Mouse (Mus musculus): ENCODE results near the gene Cog1.
A peak's percentile ranks its signal among the peaks of the same experiment; 100 is the strongest.

Cog1 gene

GRCm38 (mm10) chr11:113667704-113668103 is 18.7 kb downstream of the Cog1 start:
- no peak for DNase-seq (ENCODE audit: low spot score)

- no peak for DNase-seq (ENCODE audit: low spot score)
Measured at GRCm38 (mm10) chr11:113668857-113669256, 19.9 kb downstream of the Cog1 start.

- DNase-seq (ENCODE audit: low spot score), result no peak
Measured at GRCm38 (mm10) chr11:113669711-113670110, 20.7 kb downstream of the Cog1 start.

- DNase-seq (ENCODE audit: low spot score), result no peak
Measured at GRCm38 (mm10) chr11:113673614-113674013, 24.6 kb downstream of the Cog1 start.

GRCm38 (mm10) chr11:113674595-113674994 is 25.6 kb downstream of the Cog1 start:
- DNase-seq (ENCODE audit: low spot score), result no peak

GRCm38 (mm10) chr11:113676847-113677246 is 27.9 kb downstream of the Cog1 start:
- DNase-seq (ENCODE audit: low spot score), result no peak

- no peak for DNase-seq (ENCODE audit: low spot score)
Measured at GRCm38 (mm10) chr11:113677378-113677777, 28.4 kb downstream of the Cog1 start.

- DNase-seq (ENCODE audit: low spot score), result no peak
Measured at GRCm38 (mm10) chr11:113678373-113678772, 29.4 kb downstream of the Cog1 start.

- DNase-seq (ENCODE audit: low spot score), result no peak
Measured at GRCm38 (mm10) chr11:113680954-113681353, 32.0 kb downstream of the Cog1 start.

GRCm38 (mm10) chr11:113681979-113682378 is 33.0 kb downstream of the Cog1 start:
- no peak for DNase-seq (ENCODE audit: low spot score)

- DNase-seq (ENCODE audit: low spot score), result peak; percentile 28
Measured at GRCm38 (mm10) chr11:113682897-113683626, 34.1 kb downstream of the Cog1 start.

GRCm38 (mm10) chr11:113683627-113683956 is 34.6 kb downstream of the Cog1 start:
- DNase-seq (ENCODE audit: low spot score), result no peak

GRCm38 (mm10) chr11:113683957-113684706 is 35.2 kb downstream of the Cog1 start, which contains the start of the genes Fam104a and D11Wsu47e:
TSS of gene Fam104a (minus strand) at chr11:113684155.
TSS of gene D11Wsu47e (plus strand) at chr11:113684412.
- peak; percentile 94 for DNase-seq (ENCODE audit: low spot score)

GRCm38 (mm10) chr11:113684707-113685426 is 35.9 kb downstream of the Cog1 start:
- DNase-seq (ENCODE audit: low spot score), result no peak

- DNase-seq (ENCODE audit: low spot score), result no peak
Measured at GRCm38 (mm10) chr11:113687031-113687430, 38.1 kb downstream of the Cog1 start.

- no peak for DNase-seq (ENCODE audit: low spot score)
Measured at GRCm38 (mm10) chr11:113690506-113690905, 41.5 kb downstream of the Cog1 start.

GRCm38 (mm10) chr11:113691318-113691717 is 42.3 kb downstream of the Cog1 start:
- no peak for DNase-seq (ENCODE audit: low spot score)

- no peak for DNase-seq (ENCODE audit: low spot score)
Measured at GRCm38 (mm10) chr11:113691851-113692250, 42.9 kb downstream of the Cog1 start.

GRCm38 (mm10) chr11:113697571-113697970 is 48.6 kb downstream of the Cog1 start:
- no peak for DNase-seq (ENCODE audit: low spot score)

GRCm38 (mm10) chr11:113698013-113698545 is 49.1 kb downstream of the Cog1 start:
- DNase-seq (ENCODE audit: low spot score), result no peak

GRCm38 (mm10) chr11:113699643-113700042 is 50.7 kb downstream of the Cog1 start:
- DNase-seq (ENCODE audit: low spot score), result no peak

GRCm38 (mm10) chr11:113703758-113704157 is 54.8 kb downstream of the Cog1 start:
- peak; percentile 75 for DNase-seq (ENCODE audit: low spot score)

Measured in urinary bladder, postnatal 25 days (tissue).